Mouse (Mus musculus) MEL (cell line): ENCODE data around the gene Pick1. TPM values are rescaled to one million over a fixed set of nuclear protein-coding genes. Genes with fewer than 3 reads are reported as not detected.

Experiments
- DNase-seq: peaks from one replicate; pipeline ENCODE4 v3.0.0; 2011; ENCODE audit warnings: low read depth, low spot score
- H3K27ac ChIP-seq: 2 replicates; pipeline ENCODE4 v1.5.1; 2012; ENCODE audit warnings: low read depth, mild to moderate bottlenecking, control low read depth, low read length, moderate library complexity; ENCODE audit not compliant: control insufficient read depth
- H3K27me3 ChIP-seq, 2 experiments: fragments of 150-350 bp in 1 of 2; sonication (generic) in 1 of 2; 2 replicates each; pipeline ENCODE4 v1.6.1; 2012; ENCODE audit warnings: low read length in 2 of 2, mild to moderate bottlenecking in 2 of 2, improper control_type of control experiment in 1 of 2, moderate library complexity in 1 of 2; ENCODE audit not compliant: insufficient read depth in 2 of 2, control insufficient read depth in 1 of 2
- H3K36me3 ChIP-seq, 2 experiments: 2 replicates each; pipeline ENCODE4 v1.6.1; 2012 to 2014; ENCODE audit warnings: low read length in 2 of 2, improper control_type of control experiment in 1 of 2, inconsistent platforms in 1 of 2, mild to moderate bottlenecking in 1 of 2; ENCODE audit not compliant: insufficient read depth in 2 of 2, control insufficient read depth in 1 of 2
- H3K4me1 ChIP-seq, 2 experiments: fragments of 150-350 bp in 1 of 2; sonication (generic) in 1 of 2; 2 replicates each; pipeline ENCODE4 v1.6.1; 2012; ENCODE audit warnings: low read length in 2 of 2, improper control_type of control experiment in 1 of 2, mild to moderate bottlenecking in 1 of 2; ENCODE audit not compliant: insufficient read depth in 2 of 2, control insufficient read depth in 1 of 2
- H3K4me3 ChIP-seq, 2 experiments: fragments of 150-350 bp in 1 of 2; sonication (generic) in 1 of 2; 2 replicates each; pipeline ENCODE4 v1.5.1; 2012; ENCODE audit warnings: low read depth in 2 of 2, low read length in 2 of 2, mild to moderate bottlenecking in 2 of 2, moderate library complexity in 2 of 2, control low read depth in 1 of 2, improper control_type of control experiment in 1 of 2; ENCODE audit not compliant: control insufficient read depth in 1 of 2, insufficient read depth in 1 of 2
- H3K79me2 ChIP-seq: 2 replicates; pipeline ENCODE4 v1.6.1; 2012; ENCODE audit warnings: mild to moderate bottlenecking, low read length, moderate library complexity; ENCODE audit not compliant: control insufficient read depth, poor library complexity, insufficient read depth
- H3K9ac ChIP-seq: 2 replicates; pipeline ENCODE4 v1.6.1; 2012; ENCODE audit warnings: low read depth, mild to moderate bottlenecking, control low read depth, low read length, moderate library complexity; ENCODE audit not compliant: control insufficient read depth, poor library complexity, severe bottlenecking
- H3K9me3 ChIP-seq: fragments of 150-350 bp; sonication (generic); replicated peaks from 2 replicates; pipeline ENCODE4 v1.6.1; 2012; ENCODE audit warnings: mild to moderate bottlenecking, low read length, improper control_type of control experiment, moderate library complexity; ENCODE audit not compliant: insufficient read depth
- CHD1 ChIP-seq: IDR thresholded peaks from 2 replicates; pipeline ENCODE4 v1.6.1; 2012; ENCODE audit warnings: low read depth, mild to moderate bottlenecking, inconsistent platforms, low read length, improper control_type of control experiment
- CTCF ChIP-seq, 3 experiments: IDR thresholded peaks in 2 of 3; conservative IDR thresholded peaks in 1 of 3; 2 replicates each; pipeline ENCODE4 v1.5.1; 2011 to 2012; ENCODE audit warnings: low read length in 3 of 3, low read depth in 2 of 3, mild to moderate bottlenecking in 2 of 3, improper control_type of control experiment in 1 of 3, inconsistent platforms in 1 of 3, mixed read lengths in 1 of 3, moderate library complexity in 1 of 3; ENCODE audit not compliant: control insufficient read depth in 1 of 3, insufficient read depth in 1 of 3, poor library complexity in 1 of 3, severe bottlenecking in 1 of 3
- E2F4 ChIP-seq: IDR thresholded peaks from 2 replicates; pipeline ENCODE4 v1.6.1; 2011; ENCODE audit warnings: low read depth, low read length, improper control_type of control experiment, borderline replicate concordance
- ELF1 ChIP-seq: IDR thresholded peaks from 2 replicates; pipeline ENCODE4 v1.6.1; 2014; ENCODE audit warnings: low read depth, mild to moderate bottlenecking, inconsistent platforms, low read length, improper control_type of control experiment, moderate library complexity
- EP300 ChIP-seq, 2 experiments: IDR thresholded peaks; 2 replicates each; pipeline ENCODE4 v1.6.1; 2011; ENCODE audit warnings: improper control_type of control experiment in 2 of 2, low read length in 2 of 2, low read depth in 1 of 2, mild to moderate bottlenecking in 1 of 2
- GATA1 ChIP-seq: IDR thresholded peaks from 2 replicates; pipeline ENCODE4 v1.6.1; 2011; ENCODE audit warnings: low read depth, low read length, improper control_type of control experiment
- HCFC1 ChIP-seq: IDR thresholded peaks from 2 replicates; pipeline ENCODE4 v1.6.1; 2012; ENCODE audit warnings: low read depth, mild to moderate bottlenecking, inconsistent platforms, low read length, improper control_type of control experiment, moderate library complexity
- JUND ChIP-seq: IDR thresholded peaks from 2 replicates; pipeline ENCODE4 v1.6.1; 2011; ENCODE audit warnings: low read depth, mild to moderate bottlenecking, improper control_type of control experiment, low read length
- MAFK ChIP-seq: IDR thresholded peaks from 2 replicates; pipeline ENCODE4 v1.6.1; 2011; ENCODE audit warnings: low read depth, mild to moderate bottlenecking, low read length, improper control_type of control experiment, borderline replicate concordance
- MEF2A ChIP-seq: IDR thresholded peaks from 2 replicates; pipeline ENCODE4 v1.6.1; 2014; ENCODE audit warnings: low read depth, mild to moderate bottlenecking, inconsistent platforms, low read length, improper control_type of control experiment; ENCODE audit not compliant: poor library complexity, insufficient replicate concordance, severe bottlenecking; ENCODE audit errors: extremely low read depth
- MXI1 ChIP-seq: IDR thresholded peaks from 2 replicates; pipeline ENCODE4 v1.6.1; 2011; ENCODE audit warnings: mild to moderate bottlenecking, low read depth, low read length, improper control_type of control experiment
- MYC ChIP-seq: IDR thresholded peaks from 2 replicates; pipeline ENCODE4 v1.6.1; 2011; ENCODE audit warnings: low read depth, mild to moderate bottlenecking, low read length, improper control_type of control experiment, moderate library complexity
- NRF1 ChIP-seq: IDR thresholded peaks from 2 replicates; pipeline ENCODE4 v1.6.1; 2014; ENCODE audit warnings: low read depth, mild to moderate bottlenecking, inconsistent platforms, low read length, improper control_type of control experiment, moderate library complexity; ENCODE audit not compliant: poor library complexity, insufficient read depth, severe bottlenecking
- POLR2A ChIP-seq, 2 experiments: IDR thresholded peaks; 2 replicates each; pipeline ENCODE4 v1.6.1; 2011 to 2012; ENCODE audit warnings: low read length in 2 of 2, mild to moderate bottlenecking in 2 of 2, control low read depth in 1 of 2, improper control_type of control experiment in 1 of 2, low read depth in 1 of 2, moderate library complexity in 1 of 2; ENCODE audit not compliant: control insufficient read depth in 1 of 2, insufficient read depth in 1 of 2, poor library complexity in 1 of 2
- POLR2AphosphoS2 ChIP-seq: IDR thresholded peaks from 2 replicates; pipeline ENCODE4 v1.6.1; 2011; ENCODE audit warnings: low read length, improper control_type of control experiment
- POLR2AphosphoS5 ChIP-seq: IDR thresholded peaks from 2 replicates; pipeline ENCODE4 v1.6.1; 2012; ENCODE audit warnings: low read depth, borderline replicate concordance, mild to moderate bottlenecking, inconsistent platforms, low read length, moderate library complexity, mixed read lengths
- RAD21 ChIP-seq: IDR thresholded peaks from 2 replicates; pipeline ENCODE4 v1.6.1; 2011; ENCODE audit warnings: mild to moderate bottlenecking, low read depth, low read length, improper control_type of control experiment
- RCOR1 ChIP-seq: IDR thresholded peaks from 2 replicates; pipeline ENCODE4 v1.6.1; 2012; ENCODE audit warnings: low read depth, mild to moderate bottlenecking, inconsistent platforms, low read length, improper control_type of control experiment
- TAL1 ChIP-seq: IDR thresholded peaks from 2 replicates; pipeline ENCODE4 v1.6.1; 2012; ENCODE audit warnings: mild to moderate bottlenecking, inconsistent platforms, low read length, moderate library complexity, mixed read lengths
- UBTF ChIP-seq: IDR thresholded peaks from 2 replicates; pipeline ENCODE4 v1.6.1; 2012; ENCODE audit warnings: low read depth, mild to moderate bottlenecking, inconsistent platforms, low read length, improper control_type of control experiment, moderate library complexity, borderline replicate concordance; ENCODE audit not compliant: insufficient read depth
- USF1 ChIP-seq: IDR thresholded peaks from 2 replicates; pipeline ENCODE4 v1.6.1; 2014; ENCODE audit warnings: low read depth, mild to moderate bottlenecking, inconsistent platforms, low read length, improper control_type of control experiment, moderate library complexity
- USF2 ChIP-seq, 2 experiments: IDR thresholded peaks; 2 replicates each; pipeline ENCODE4 v1.6.1; 2011 to 2012; ENCODE audit warnings: improper control_type of control experiment in 2 of 2, low read length in 2 of 2, borderline replicate concordance in 1 of 2, inconsistent platforms in 1 of 2, low read depth in 1 of 2, mild to moderate bottlenecking in 1 of 2; ENCODE audit not compliant: insufficient read depth in 1 of 2
- ZC3H11A ChIP-seq: IDR thresholded peaks from 2 replicates; pipeline ENCODE4 v1.6.1; 2012; ENCODE audit warnings: low read depth, mild to moderate bottlenecking, inconsistent platforms, low read length, improper control_type of control experiment
- ZNF384 ChIP-seq: IDR thresholded peaks from 2 replicates; pipeline ENCODE4 v1.6.1; 2012; ENCODE audit warnings: low read depth, mild to moderate bottlenecking, inconsistent platforms, low read length, improper control_type of control experiment
- polyA plus RNA-seq, 2 experiments: library from polyadenylated mRNA; stranded (reverse) in 1 of 2; unstranded in 1 of 2; fragments of >175 nt in 1 of 2; fragments of >200 nt in 1 of 2; gene quantifications; 2 replicates each; pipeline versions ENCODE4 v1.2.1 to v1.2.4; 2012; ENCODE audit warnings: low replicate concordance in 2 of 2, low read depth in 1 of 2; ENCODE audit not compliant: insufficient read length in 2 of 2, insufficient read depth in 1 of 2, missing spikeins in 1 of 2
- total RNA-seq: library from RNA; depleted of rRNA; stranded (reverse); fragments of 300-350 nt; gene quantifications from 2 replicates; pipeline ENCODE4 v1.2.3, GENCODE M21; 2012

The Pick1 gene
- total and polyA plus RNA-seq, 3 experiments: 20.8 to 24.3 TPM; not detected in 1

DNA sequence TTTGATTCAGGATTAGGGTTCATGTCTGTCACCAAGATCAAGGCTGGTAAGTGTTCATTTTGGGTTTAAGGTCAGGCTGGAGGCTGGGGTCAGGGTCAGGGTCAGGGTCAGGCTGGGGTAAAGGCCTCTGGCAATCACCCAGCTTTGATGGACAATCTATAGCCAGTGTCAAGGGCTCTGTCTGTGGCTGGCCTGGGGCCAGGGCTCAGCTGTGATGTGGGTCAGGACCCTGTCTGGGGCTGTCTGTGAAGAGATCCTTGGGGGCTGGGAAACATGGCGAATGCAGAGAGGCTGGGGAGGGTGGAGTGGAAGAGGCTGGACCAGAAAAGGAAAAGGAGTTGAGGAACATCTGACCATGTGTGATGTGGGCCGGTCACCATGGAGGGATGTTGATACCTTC is 34.0 kb upstream of the Pick1 start:
- Histone ChIP-seq H3K9me3 (no peaks in the 10 kb centered on the region), H3K27me3 (no peaks in the 10 kb centered on the region), H3K79me2 (no peaks in the 10 kb centered on the region), H3K9ac (no peak overlapping the region), H3K27ac (no peak overlapping the region), H3K4me3 (no peak overlapping the region), H3K4me1 (peaks cover 8 to 14% of the 10 kb centered on the region in 2 experiments), H3K36me3 (peaks cover 0 to 11% of the 10 kb centered on the region in 2 experiments; a peak in 2 of 4 replicates)
- DNase-seq: no peak
- no peak for TF ChIP-seq RCOR1
- no peak for TF ChIP-seq RAD21
- TF ChIP-seq USF2 (IDR thresholded peaks at IDR 0.05; ENCODE audit: borderline replicate concordance in 1 of 2, insufficient read depth in 1 of 2, low read depth in 1 of 2, low read length in 2 of 2): no peak
- TF ChIP-seq EP300 (IDR thresholded peaks at IDR 0.05; ENCODE audit: low read depth in 1 of 2, low read length in 2 of 2): no peak
- TF ChIP-seq POLR2AphosphoS2: no peak
- no peak for TF ChIP-seq ZC3H11A
- TF ChIP-seq HCFC1: no peak
- TF ChIP-seq MAFK: no peak
- no peak for TF ChIP-seq GATA1
- TF ChIP-seq CHD1: no peak
- TF ChIP-seq MYC: no peak
- no peak for TF ChIP-seq JUND
- TF ChIP-seq ZNF384: no peak
- no peak for TF ChIP-seq POLR2AphosphoS5
- TF ChIP-seq NRF1: no peak
- TF ChIP-seq TAL1: no peak
- TF ChIP-seq USF1: no peak
- no peak for TF ChIP-seq ELF1
- no peak for TF ChIP-seq MEF2A

DNA sequence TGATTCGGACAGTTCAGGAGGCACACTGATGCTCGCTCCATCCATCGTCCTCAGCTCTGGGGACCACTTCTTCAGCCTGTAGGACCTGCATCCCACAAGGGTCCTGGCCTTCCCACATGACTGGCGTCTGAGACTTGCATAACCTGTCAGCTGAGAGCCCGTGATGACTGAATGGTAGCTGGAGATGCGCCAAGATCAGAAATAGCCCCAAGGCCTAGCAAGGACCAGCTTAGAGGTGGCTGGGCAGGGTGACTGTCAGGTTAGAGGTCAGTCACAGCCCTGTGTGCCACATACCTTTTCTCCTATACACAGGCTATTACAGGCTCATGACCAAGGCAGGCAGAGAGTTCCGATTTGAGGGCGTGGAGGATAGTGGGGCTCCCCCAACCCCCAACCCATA is 33.5 kb upstream of the Pick1 start:
- H3K36me3 ChIP-seq: peaks cover 0 to 11% of the 10 kb centered on the region in 2 experiments; a peak in 2 of 4 replicates
- no peak overlapping the region for H3K4me3 ChIP-seq
- no peak overlapping the region for H3K27ac ChIP-seq
- no peak overlapping the region for H3K9ac ChIP-seq
- TF ChIP-seq MXI1 (no peak), JUND (no peak), UBTF (no peak), RCOR1 (no peak), NRF1 (no peak), POLR2A (IDR thresholded peaks at IDR 0.05; ENCODE audit: control insufficient read depth in 1 of 2, insufficient read depth in 1 of 2, low read depth in 1 of 2, low read length in 2 of 2, poor library complexity in 1 of 2) (no peak), E2F4 (no peak), CTCF (IDR thresholded peaks at IDR 0.05 in 2 of 3, conservative IDR thresholded peaks at IDR 0.05 in 1 of 3; ENCODE audit: control insufficient read depth in 1 of 3, insufficient read depth in 1 of 3, low read depth in 2 of 3, low read length in 3 of 3, poor library complexity in 1 of 3, severe bottlenecking in 1 of 3) (no peak), ZNF384 (no peak), CHD1 (no peak)
- no peaks in the 10 kb centered on the region for H3K79me2 ChIP-seq
- H3K9me3 ChIP-seq: no peaks in the 10 kb centered on the region
- H3K4me1 ChIP-seq: peaks cover 8 to 14% of the 10 kb centered on the region in 2 experiments
- DNase-seq: no peak
- H3K27me3 ChIP-seq: no peaks in the 10 kb centered on the region
